Mouse (Mus musculus) forebrain, embryonic 16.5 days (tissue): ENCODE measurements around the gene Cep112. TPM values are rescaled to one million over a fixed set of nuclear protein-coding genes. Genes with fewer than 3 reads are reported as not detected.
"Not testable (repeated sequence)": the region's sequence is repeated elsewhere in the genome, so short reads cannot be mapped to it uniquely, and the experiment has no call there.

Source experiments
- ATAC-seq: fragments of 200-750 bp; cut with Nextera tagmentation; 2 replicates; pipeline ENCODE4 v1.8.0; 2017; ENCODE audit warnings: mild to moderate bottlenecking, moderate library complexity
- H3K27ac ChIP-seq: fragments of 300-500 bp; sonication (generic); 2 replicates; pipeline ENCODE4 v1.5.1; 2014; ENCODE audit warnings: low read length, control low read depth
- H3K27me3 ChIP-seq: fragments of 300-500 bp; sonication (generic); replicated peaks from 2 replicates; pipeline ENCODE4 v1.6.1; 2014; ENCODE audit warnings: low read length; ENCODE audit not compliant: control insufficient read depth, insufficient read depth
- H3K36me3 ChIP-seq: fragments of 300-500 bp; sonication (generic); 2 replicates; pipeline ENCODE4 v1.6.1; 2014; ENCODE audit not compliant: control insufficient read depth, insufficient read depth
- H3K4me1 ChIP-seq: fragments of 300-500 bp; sonication (generic); replicated peaks from 2 replicates; pipeline ENCODE4 v1.6.1; 2014; ENCODE audit warnings: low read length; ENCODE audit not compliant: control insufficient read depth, insufficient read depth
- H3K4me2 ChIP-seq: fragments of 300-500 bp; sonication (generic); 2 replicates; pipeline ENCODE4 v1.6.1; 2014; ENCODE audit warnings: mild to moderate bottlenecking, low read length, control low read depth
- H3K4me3 ChIP-seq: fragments of 300-500 bp; sonication (generic); replicated peaks from 2 replicates; pipeline ENCODE4 v1.5.1; 2014; ENCODE audit warnings: mild to moderate bottlenecking, low read length, control low read depth
- H3K9ac ChIP-seq: fragments of 300-500 bp; sonication (generic); replicated peaks from 2 replicates; pipeline ENCODE4 v1.6.1; 2014; ENCODE audit warnings: low read depth, low read length, control low read depth
- H3K9me3 ChIP-seq: fragments of 300-500 bp; sonication (generic); 2 replicates; pipeline ENCODE4 v1.6.1; 2016; ENCODE audit warnings: low read length; ENCODE audit not compliant: control insufficient read depth
- WGBS: fragments of 180-500 bp; shearing (Covaris S2); extraction: QIAGEN DNeasy Blood & Tissue Kit; methylation state at CpG from one replicate; pipeline ENCODE4 v1.1.7; 2014; 5-methylcytosine and 5-hydroxymethylcytosine counted together
- polyA plus RNA-seq: library from polyadenylated mRNA; unstranded; fragments of >200 nt; fragmentation: Nextera tagmentation; extraction: Ambion mirVana; gene quantifications from 2 replicates; pipeline ENCODE4 v1.2.1, GENCODE M21; 2015

The Cep112 gene
- polyA plus RNA-seq, 1 experiment from 2014 or later = 14.2 TPM

DNA sequence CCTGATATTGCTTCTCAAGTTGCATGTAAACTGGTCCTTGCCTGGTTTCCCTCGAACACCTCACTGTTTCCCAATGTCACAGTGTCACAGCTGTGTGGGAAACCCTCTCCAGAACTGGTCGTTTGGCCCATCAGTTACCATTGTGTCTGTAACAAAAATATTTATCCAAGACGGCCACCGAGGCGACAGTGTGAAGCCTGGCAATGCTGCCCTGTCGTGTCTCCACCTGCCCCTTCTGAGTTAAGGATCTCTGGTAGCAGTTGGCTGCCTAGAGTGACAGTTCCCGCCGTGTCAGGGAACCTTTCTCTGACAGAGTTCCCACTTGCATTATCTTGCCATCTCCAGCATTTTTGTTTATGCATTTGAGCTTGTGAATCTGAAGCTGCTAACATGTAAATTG lies 440.8 kb downstream of the Cep112 start:
- Histone ChIP-seq H3K4me2 (no peak overlapping the region), H3K4me3 (no peak overlapping the region), H3K36me3 (no peaks in the 10 kb centered on the region), H3K27me3 (no peaks in the 10 kb centered on the region), H3K9me3 (no peaks in the 10 kb centered on the region), H3K9ac (no peak overlapping the region), H3K27ac (no peak overlapping the region), H3K4me1 (no peaks in the 10 kb centered on the region)
- ATAC-seq = no peak
- WGBS = 57% methylated on average over 8 of the region's 8 CpGs

- Histone ChIP-seq H3K4me3 (no peak overlapping the region), H3K9me3 (no peaks in the 10 kb centered on the region), H3K36me3 (no peaks in the 10 kb centered on the region), H3K27ac (no peak overlapping the region), H3K27me3 (no peaks in the 10 kb centered on the region), H3K4me1 (no peaks in the 10 kb centered on the region), H3K4me2 (no peak overlapping the region), H3K9ac (no peak overlapping the region)
- ATAC-seq = no peak
- 87% methylated on average over 6 of the region's 6 CpGs for WGBS
Observed at GRCm38 (mm10) chr11:108867538-108867937, 442.5 kb downstream of the Cep112 start.

GRCm38 (mm10) chr11:108871284-108871683 lies 446.3 kb downstream of the Cep112 start:
- H3K27ac ChIP-seq, H3K27me3 ChIP-seq, H3K4me2 ChIP-seq, H3K9me3 ChIP-seq, H3K36me3 ChIP-seq, H3K4me1 ChIP-seq, H3K4me3 ChIP-seq, ATAC-seq, H3K9ac ChIP-seq: not testable (repeated sequence)
- 85% methylated on average over 1 of the region's 1 CpGs for WGBS

GRCm38 (mm10) chr11:108871748-108872147 lies 446.8 kb downstream of the Cep112 start:
- Histone ChIP-seq H3K4me3 (no peak overlapping the region), H3K27me3 (no peaks in the 10 kb centered on the region), H3K36me3 (no peaks in the 10 kb centered on the region), H3K9ac (no peak overlapping the region), H3K4me1 (no peaks in the 10 kb centered on the region), H3K4me2 (no peak overlapping the region), H3K27ac (no peak overlapping the region), H3K9me3 (no peaks in the 10 kb centered on the region)
- no peak for ATAC-seq
- WGBS = 86% methylated on average over 3 of the region's 3 CpGs

DNA sequence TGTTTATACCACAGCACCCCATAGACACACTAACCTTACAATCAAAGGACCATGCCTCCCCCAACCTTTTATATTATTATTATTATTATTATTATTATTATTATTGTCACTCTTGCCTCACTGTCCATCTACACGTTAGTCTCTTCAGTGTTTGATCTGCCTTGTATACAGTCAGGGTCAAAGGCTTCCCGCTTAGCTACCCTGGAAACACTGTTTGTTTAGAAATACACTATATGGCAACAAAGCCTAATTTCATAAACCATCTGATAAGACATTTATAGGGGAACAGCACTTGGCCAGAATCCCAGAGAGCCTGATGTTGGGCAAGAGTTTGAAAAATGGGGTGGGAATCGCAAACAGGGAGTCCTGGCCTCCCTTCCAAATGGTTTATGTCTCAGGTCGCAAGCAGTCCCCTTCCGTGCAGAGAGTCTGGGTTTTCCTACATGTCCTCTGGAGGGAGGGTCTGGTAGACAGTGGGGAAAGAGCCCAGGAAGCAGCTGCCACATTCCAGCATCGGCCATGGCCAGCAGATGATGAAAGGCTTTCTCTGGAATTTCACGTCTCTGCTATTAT lies 451.7 kb downstream of the Cep112 start:
- Histone ChIP-seq H3K27ac (no peak overlapping the region), H3K4me3 (no peak overlapping the region)

GRCm38 (mm10) chr11:108877520-108877919 lies 452.5 kb downstream of the Cep112 start:
- WGBS = 90% methylated on average over 5 of the region's 5 CpGs
- ATAC-seq = no peak
- no peaks in the 10 kb centered on the region for H3K4me1 ChIP-seq
- H3K27ac ChIP-seq = no peak overlapping the region
- H3K4me3 ChIP-seq = no peak overlapping the region
- H3K27me3 ChIP-seq = no peaks in the 10 kb centered on the region
- H3K36me3 ChIP-seq = no peaks in the 10 kb centered on the region
- no peak overlapping the region for H3K4me2 ChIP-seq
- no peak overlapping the region for H3K9ac ChIP-seq
- no peaks in the 10 kb centered on the region for H3K9me3 ChIP-seq

More for the DNA sequence above, 451.7 kb downstream of the Cep112 start:
- Histone ChIP-seq H3K36me3 (no peaks in the 10 kb centered on the region), H3K27me3 (no peaks in the 10 kb centered on the region), H3K4me1 (no peaks in the 10 kb centered on the region), H3K9me3 (no peaks in the 10 kb centered on the region), H3K4me2 (no peak overlapping the region), H3K9ac (no peak overlapping the region)
- 80% methylated on average over 7 of the region's 7 CpGs for WGBS
- no peak for ATAC-seq

- Histone ChIP-seq H3K4me3 (no peak overlapping the region), H3K4me2 (no peak overlapping the region), H3K27ac (no peak overlapping the region), H3K36me3 (no peaks in the 10 kb centered on the region), H3K9me3 (no peaks in the 10 kb centered on the region), H3K27me3 (no peaks in the 10 kb centered on the region), H3K4me1 (no peaks in the 10 kb centered on the region), H3K9ac (no peak overlapping the region)
- WGBS = 82% methylated on average over 4 of the region's 4 CpGs
- no peak for ATAC-seq
Observed at GRCm38 (mm10) chr11:108880546-108880945, 455.6 kb downstream of the Cep112 start.

- Histone ChIP-seq H3K9me3 (no peaks in the 10 kb centered on the region), H3K4me1 (no peaks in the 10 kb centered on the region), H3K27me3 (no peaks in the 10 kb centered on the region), H3K4me3 (no peak overlapping the region), H3K36me3 (no peaks in the 10 kb centered on the region), H3K4me2 (no peak overlapping the region), H3K9ac (no peak overlapping the region), H3K27ac (no peak overlapping the region)
- ATAC-seq = no peak
- 93% methylated on average over 5 of the region's 5 CpGs for WGBS
Observed at GRCm38 (mm10) chr11:108881662-108882061, 456.7 kb downstream of the Cep112 start.

- Histone ChIP-seq H3K4me1 (peaks cover 3% of the 10 kb centered on the region), H3K4me2 (no peak overlapping the region), H3K27me3 (no peaks in the 10 kb centered on the region), H3K9ac (no peak overlapping the region), H3K36me3 (no peaks in the 10 kb centered on the region), H3K27ac (no peak overlapping the region), H3K9me3 (no peaks in the 10 kb centered on the region), H3K4me3 (no peak overlapping the region)
- 20% methylated on average over 19 of the region's 19 CpGs for WGBS
- no peak for ATAC-seq
Observed at GRCm38 (mm10) chr11:108885276-108885896, 460.4 kb downstream of the Cep112 start.

DNA sequence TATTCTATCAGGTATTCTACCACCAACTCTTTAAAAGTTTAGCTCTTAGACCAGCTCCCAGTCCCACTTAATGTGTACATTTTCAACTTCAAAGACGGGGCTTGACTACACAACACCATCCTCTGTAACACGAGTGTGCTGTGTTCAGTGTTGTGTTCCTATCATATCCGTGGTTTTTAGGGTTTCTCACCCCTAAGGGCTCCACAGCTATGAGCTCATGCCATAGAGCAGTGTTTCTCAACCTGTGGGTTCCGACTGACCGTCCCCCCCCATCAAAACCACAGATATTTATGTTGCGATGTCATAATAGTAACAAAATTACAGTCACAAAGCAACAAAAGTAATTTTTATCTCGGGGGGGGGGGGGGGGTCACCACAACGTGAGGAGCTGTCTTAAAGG lies 461.1 kb downstream of the Cep112 start:
- H3K9me3 ChIP-seq = no peaks in the 10 kb centered on the region
- no peaks in the 10 kb centered on the region for H3K27me3 ChIP-seq
- 63% methylated on average over 8 of the region's 8 CpGs for WGBS
- H3K4me2 ChIP-seq = no peak overlapping the region
- no peak overlapping the region for H3K9ac ChIP-seq
- H3K36me3 ChIP-seq = no peaks in the 10 kb centered on the region
- H3K27ac ChIP-seq = no peak overlapping the region
- ATAC-seq = no peak
- H3K4me3 ChIP-seq = no peak overlapping the region
- H3K4me1 ChIP-seq = peaks cover 9% of the 10 kb centered on the region
